Mouse (Mus musculus): ENCODE data around the gene Spef2. TPM values are rescaled to one million over a fixed set of nuclear protein-coding genes. Genes with fewer than 3 reads are reported as not detected.

Spef2 gene
- polyA plus RNA-seq, 1 experiment: 5.9 TPM

- Histone ChIP-seq H3K27me3 (ENCODE audit: control insufficient read depth, insufficient read depth, low read length) (no peaks in the 10 kb centered on the region), H3K4me3 (ENCODE audit: control insufficient read depth, low read depth, low read length) (no peak overlapping the region), H3K4me1 (ENCODE audit: control insufficient read depth, insufficient read depth, low read length) (no peaks in the 10 kb centered on the region), H3K36me3 (ENCODE audit: control insufficient read depth, insufficient read depth, low read length) (no peaks in the 10 kb centered on the region), H3K27ac (ENCODE audit: control insufficient read depth, insufficient read depth, low read depth, low read length) (no peak overlapping the region)
- TF ChIP-seq POLR2A (IDR thresholded peaks at IDR 0.05; ENCODE audit: control insufficient read depth, low read depth, low read length) (no peak), CTCF (IDR thresholded peaks at IDR 0.05; ENCODE audit: control insufficient read depth, insufficient read depth, insufficient replicate concordance, low read depth, low read length) (no peak)
Observed at GRCm38 (mm10) chr15:9661215-9661614, 87.5 kb downstream of the Spef2 start.

GRCm38 (mm10) chr15:9634471-9634870 is 114.2 kb downstream of the Spef2 start:
- Histone ChIP-seq H3K27me3 (ENCODE audit: control insufficient read depth, insufficient read depth, low read length) (no peaks in the 10 kb centered on the region), H3K36me3 (ENCODE audit: control insufficient read depth, insufficient read depth, low read length) (no peaks in the 10 kb centered on the region), H3K4me1 (ENCODE audit: control insufficient read depth, insufficient read depth, low read length) (no peaks in the 10 kb centered on the region), H3K4me3 (ENCODE audit: control insufficient read depth, low read depth, low read length) (no peak overlapping the region), H3K27ac (ENCODE audit: control insufficient read depth, insufficient read depth, low read depth, low read length) (no peak overlapping the region)
- no peak for TF ChIP-seq CTCF (IDR thresholded peaks at IDR 0.05; ENCODE audit: control insufficient read depth, insufficient read depth, insufficient replicate concordance, low read depth, low read length)
- no peak for TF ChIP-seq POLR2A (IDR thresholded peaks at IDR 0.05; ENCODE audit: control insufficient read depth, low read depth, low read length)

- no peak for TF ChIP-seq CTCF (IDR thresholded peaks at IDR 0.05; ENCODE audit: control insufficient read depth, insufficient read depth, insufficient replicate concordance, low read depth, low read length)
- no peak for TF ChIP-seq POLR2A (IDR thresholded peaks at IDR 0.05; ENCODE audit: control insufficient read depth, low read depth, low read length)
- no peaks in the 10 kb centered on the region for H3K4me1 ChIP-seq (ENCODE audit: control insufficient read depth, insufficient read depth, low read length)
- H3K27me3 ChIP-seq (ENCODE audit: control insufficient read depth, insufficient read depth, low read length): no peaks in the 10 kb centered on the region
- no peak overlapping the region for H3K27ac ChIP-seq (ENCODE audit: control insufficient read depth, insufficient read depth, low read depth, low read length)
- H3K36me3 ChIP-seq (ENCODE audit: control insufficient read depth, insufficient read depth, low read length): no peaks in the 10 kb centered on the region
- H3K4me3 ChIP-seq (ENCODE audit: control insufficient read depth, low read depth, low read length): no peak overlapping the region
Observed at GRCm38 (mm10) chr15:9631657-9632056, 117.0 kb downstream of the Spef2 start.

GRCm38 (mm10) chr15:9629660-9630059 is 119.0 kb downstream of the Spef2 start:
- H3K36me3 ChIP-seq (ENCODE audit: control insufficient read depth, insufficient read depth, low read length): no peaks in the 10 kb centered on the region
- H3K4me3 ChIP-seq (ENCODE audit: control insufficient read depth, low read depth, low read length): no peak overlapping the region
- no peaks in the 10 kb centered on the region for H3K27me3 ChIP-seq (ENCODE audit: control insufficient read depth, insufficient read depth, low read length)
- no peak overlapping the region for H3K27ac ChIP-seq (ENCODE audit: control insufficient read depth, insufficient read depth, low read depth, low read length)
- H3K4me1 ChIP-seq (ENCODE audit: control insufficient read depth, insufficient read depth, low read length): no peaks in the 10 kb centered on the region
- TF ChIP-seq POLR2A (IDR thresholded peaks at IDR 0.05; ENCODE audit: control insufficient read depth, low read depth, low read length): no peak
- no peak for TF ChIP-seq CTCF (IDR thresholded peaks at IDR 0.05; ENCODE audit: control insufficient read depth, insufficient read depth, insufficient replicate concordance, low read depth, low read length)

GRCm38 (mm10) chr15:9624619-9625018 is 124.0 kb downstream of the Spef2 start:
- Histone ChIP-seq H3K36me3 (ENCODE audit: control insufficient read depth, insufficient read depth, low read length) (no peaks in the 10 kb centered on the region), H3K4me3 (ENCODE audit: control insufficient read depth, low read depth, low read length) (no peak overlapping the region), H3K27me3 (ENCODE audit: control insufficient read depth, insufficient read depth, low read length) (no peaks in the 10 kb centered on the region), H3K27ac (ENCODE audit: control insufficient read depth, insufficient read depth, low read depth, low read length) (no peak overlapping the region), H3K4me1 (ENCODE audit: control insufficient read depth, insufficient read depth, low read length) (no peaks in the 10 kb centered on the region)
- no peak for TF ChIP-seq CTCF (IDR thresholded peaks at IDR 0.05; ENCODE audit: control insufficient read depth, insufficient read depth, insufficient replicate concordance, low read depth, low read length)
- no peak for TF ChIP-seq POLR2A (IDR thresholded peaks at IDR 0.05; ENCODE audit: control insufficient read depth, low read depth, low read length)

GRCm38 (mm10) chr15:9608177-9608576 is 140.5 kb downstream of the Spef2 start:
- Histone ChIP-seq H3K27me3 (ENCODE audit: control insufficient read depth, insufficient read depth, low read length) (no peaks in the 10 kb centered on the region), H3K27ac (ENCODE audit: control insufficient read depth, insufficient read depth, low read depth, low read length) (no peak overlapping the region), H3K4me3 (ENCODE audit: control insufficient read depth, low read depth, low read length) (no peak overlapping the region), H3K36me3 (ENCODE audit: control insufficient read depth, insufficient read depth, low read length) (no peaks in the 10 kb centered on the region), H3K4me1 (ENCODE audit: control insufficient read depth, insufficient read depth, low read length) (no peaks in the 10 kb centered on the region)
- no peak for TF ChIP-seq CTCF (IDR thresholded peaks at IDR 0.05; ENCODE audit: control insufficient read depth, insufficient read depth, insufficient replicate concordance, low read depth, low read length)
- TF ChIP-seq POLR2A (IDR thresholded peaks at IDR 0.05; ENCODE audit: control insufficient read depth, low read depth, low read length): no peak

- Histone ChIP-seq H3K4me1 (ENCODE audit: control insufficient read depth, insufficient read depth, low read length) (no peaks in the 10 kb centered on the region), H3K27ac (ENCODE audit: control insufficient read depth, insufficient read depth, low read depth, low read length) (no peak overlapping the region), H3K27me3 (ENCODE audit: control insufficient read depth, insufficient read depth, low read length) (no peaks in the 10 kb centered on the region), H3K36me3 (ENCODE audit: control insufficient read depth, insufficient read depth, low read length) (no peaks in the 10 kb centered on the region), H3K4me3 (ENCODE audit: control insufficient read depth, low read depth, low read length) (no peak overlapping the region)
- TF ChIP-seq POLR2A (IDR thresholded peaks at IDR 0.05; ENCODE audit: control insufficient read depth, low read depth, low read length): no peak
- TF ChIP-seq CTCF (IDR thresholded peaks at IDR 0.05; ENCODE audit: control insufficient read depth, insufficient read depth, insufficient replicate concordance, low read depth, low read length): no peak
Observed at GRCm38 (mm10) chr15:9600088-9600455, 148.6 kb downstream of the Spef2 start.

Data from testis, adult 2 months (tissue).